Mouse (Mus musculus) CH12.LX (cell line): Measurements from ENCODE around the gene Msi2. TPM values are rescaled to one million over a fixed set of nuclear protein-coding genes. Genes with fewer than 3 reads are reported as not detected.

Experiments
- DNase-seq: peaks from one replicate; pipeline ENCODE4 v3.0.0-alpha.2; 2013; ENCODE audit errors: extremely low read depth
- H3K27ac ChIP-seq: 2 replicates; pipeline ENCODE4 v1.5.1; 2012; ENCODE audit warnings: low read depth, mild to moderate bottlenecking, control low read depth, moderate library complexity; ENCODE audit not compliant: insufficient read depth
- H3K27me3 ChIP-seq: replicated peaks from 2 replicates; pipeline ENCODE3; 2012; ENCODE audit warnings: inconsistent platforms
- H3K36me3 ChIP-seq, 2 experiments: replicated peaks in 1 of 2; 2 replicates each; pipeline versions ENCODE3 to v1.6.1; 2012; ENCODE audit warnings: inconsistent platforms in 1 of 2, low read length in 1 of 2, mild to moderate bottlenecking in 1 of 2, mixed read lengths in 1 of 2, moderate library complexity in 1 of 2; ENCODE audit not compliant: control insufficient read depth in 1 of 2, insufficient read depth in 1 of 2
- H3K4me1 ChIP-seq, 2 experiments: 2 replicates each; pipeline ENCODE4 v1.6.1; 2012; ENCODE audit warnings: inconsistent platforms in 1 of 2, moderate library complexity in 1 of 2; ENCODE audit not compliant: insufficient read depth in 2 of 2, control insufficient read depth in 1 of 2
- H3K4me2 ChIP-seq: 2 replicates; pipeline ENCODE4 v1.6.1; 2012; ENCODE audit warnings: low read depth, mild to moderate bottlenecking, control low read depth; ENCODE audit not compliant: poor library complexity, insufficient read depth, severe bottlenecking
- H3K4me3 ChIP-seq, 3 experiments: fragments of 150-350 bp in 1 of 3; sonication (generic) in 1 of 3; replicated peaks in 1 of 3; 2 replicates each; pipeline versions ENCODE3 to v1.5.1; 2011 to 2012; ENCODE audit warnings: low read depth in 2 of 3, low read length in 2 of 3, mild to moderate bottlenecking in 2 of 3, moderate library complexity in 2 of 3, control low read depth in 1 of 3, improper control_type of control experiment in 1 of 3, inconsistent platforms in 1 of 3, mixed read lengths in 1 of 3; ENCODE audit not compliant: poor library complexity in 1 of 3
- H3K79me2 ChIP-seq: replicated peaks from 2 replicates; pipeline ENCODE4 v1.6.1; 2012; ENCODE audit warnings: mild to moderate bottlenecking, moderate library complexity; ENCODE audit not compliant: control insufficient read depth, poor library complexity, insufficient read depth, severe bottlenecking; ENCODE audit errors: extremely low read depth
- H3K9ac ChIP-seq: 2 replicates; pipeline ENCODE4 v1.6.1; 2012; ENCODE audit warnings: low read depth, mild to moderate bottlenecking, control low read depth, moderate library complexity; ENCODE audit not compliant: insufficient read depth
- H3K9me3 ChIP-seq: replicated peaks from 2 replicates; pipeline ENCODE3; 2012; ENCODE audit warnings: low read length, inconsistent platforms, mixed read lengths
- BHLHE40 ChIP-seq: IDR thresholded peaks from 2 replicates; pipeline ENCODE4 v1.6.1; 2011; ENCODE audit warnings: mild to moderate bottlenecking, low read depth, low read length, improper control_type of control experiment
- CHD2 ChIP-seq: IDR thresholded peaks from 2 replicates; pipeline ENCODE4 v1.6.1; 2011; ENCODE audit warnings: low read length, improper control_type of control experiment
- E2F4 ChIP-seq: IDR thresholded peaks from 2 replicates; pipeline ENCODE4 v1.6.1; 2011; ENCODE audit warnings: low read depth, low read length, improper control_type of control experiment; ENCODE audit not compliant: insufficient replicate concordance
- ELF1 ChIP-seq: IDR thresholded peaks from 2 replicates; pipeline ENCODE4 v1.6.1; 2014; ENCODE audit warnings: low read depth, mild to moderate bottlenecking, inconsistent platforms, low read length, improper control_type of control experiment
- ETS1 ChIP-seq: conservative IDR thresholded peaks from 2 replicates; pipeline ENCODE4 v1.6.1; 2012; ENCODE audit warnings: low read depth, mild to moderate bottlenecking, inconsistent platforms, low read length, improper control_type of control experiment, moderate library complexity
- GABPA ChIP-seq: IDR thresholded peaks from 2 replicates; pipeline ENCODE4 v1.6.1; 2012; ENCODE audit warnings: low read depth, low read length, improper control_type of control experiment, inconsistent platforms; ENCODE audit not compliant: insufficient replicate concordance
- MAFK ChIP-seq: IDR thresholded peaks from 2 replicates; pipeline ENCODE4 v1.6.1; 2011; ENCODE audit warnings: low read length, improper control_type of control experiment; ENCODE audit not compliant: insufficient replicate concordance
- MAX ChIP-seq: IDR thresholded peaks from 2 replicates; pipeline ENCODE4 v1.6.1; 2011; ENCODE audit warnings: low read length, improper control_type of control experiment
- MEF2A ChIP-seq: IDR thresholded peaks from 2 replicates; pipeline ENCODE4 v1.6.1; 2014; ENCODE audit warnings: low read depth, mild to moderate bottlenecking, inconsistent platforms, low read length, improper control_type of control experiment, borderline replicate concordance
- MXI1 ChIP-seq: IDR thresholded peaks from 2 replicates; pipeline ENCODE4 v1.6.1; 2011; ENCODE audit warnings: mild to moderate bottlenecking, low read depth, low read length, improper control_type of control experiment
- PAX5 ChIP-seq: IDR thresholded peaks from 2 replicates; pipeline ENCODE4 v1.6.1; 2012; ENCODE audit warnings: low read length, inconsistent platforms, mixed read lengths
- RAD21 ChIP-seq: IDR thresholded peaks from 2 replicates; pipeline ENCODE4 v1.6.1; 2011; ENCODE audit warnings: low read depth, mild to moderate bottlenecking, low read length, improper control_type of control experiment, moderate library complexity
- RCOR1 ChIP-seq: conservative IDR thresholded peaks from 2 replicates; pipeline ENCODE4 v1.6.1; 2012; ENCODE audit warnings: low read depth, mild to moderate bottlenecking, inconsistent platforms, low read length, improper control_type of control experiment
- SIN3A ChIP-seq: IDR thresholded peaks from 2 replicates; pipeline ENCODE4 v1.6.1; 2012; ENCODE audit warnings: low read length, improper control_type of control experiment, inconsistent platforms
- TCF12 ChIP-seq: IDR thresholded peaks from 2 replicates; pipeline ENCODE4 v1.6.1; 2014; ENCODE audit warnings: low read depth, mild to moderate bottlenecking, inconsistent platforms, low read length, improper control_type of control experiment
- UBTF ChIP-seq: IDR thresholded peaks from 2 replicates; pipeline ENCODE4 v1.6.1; 2012; ENCODE audit warnings: low read depth, mild to moderate bottlenecking, inconsistent platforms, low read length, improper control_type of control experiment, moderate library complexity
- USF1 ChIP-seq: IDR thresholded peaks from 2 replicates; pipeline ENCODE4 v1.6.1; 2014; ENCODE audit warnings: low read depth, mild to moderate bottlenecking, inconsistent platforms, low read length, improper control_type of control experiment
- ZC3H11A ChIP-seq: IDR thresholded peaks from 2 replicates; pipeline ENCODE4 v1.6.1; 2012; ENCODE audit warnings: low read depth, mild to moderate bottlenecking, inconsistent platforms, low read length, improper control_type of control experiment
- ZKSCAN1 ChIP-seq: IDR thresholded peaks from 2 replicates; pipeline ENCODE4 v1.6.1; 2012; ENCODE audit warnings: low read depth, inconsistent platforms, low read length, improper control_type of control experiment, borderline replicate concordance
- ZMIZ1 ChIP-seq: IDR thresholded peaks from 2 replicates; pipeline ENCODE4 v1.6.1; 2012; ENCODE audit warnings: low read depth, mild to moderate bottlenecking, inconsistent platforms, low read length, improper control_type of control experiment
- ZNF384 ChIP-seq: IDR thresholded peaks from 2 replicates; pipeline ENCODE4 v1.6.1; 2012; ENCODE audit warnings: low read depth, low read length, improper control_type of control experiment, inconsistent platforms
- dilution Hi-C: fragments of 300-500 bp; cut with MboI; formaldehyde crosslinking; loops from 2 replicates; pipeline ENCODE4 v1.14.3; 2020; ENCODE audit warnings: low sequenced_read_pairs; ENCODE audit not compliant: extremely low pct_unique_long_range_greater_than_20kb, extremely low pct_ligation_motif_present
- in situ Hi-C: fragments of 300-500 bp; cut with MboI; formaldehyde crosslinking; loops from 3 replicates; pipeline ENCODE4 v1.14.3; 2019; ENCODE audit warnings: low sequenced_read_pairs, low pct_ligation_motif_present, low pct_unique_long_range_greater_than_20kb, mixed read lengths
- polyA plus RNA-seq: library from polyadenylated mRNA; unstranded; fragments of >175 nt; gene quantifications from 2 replicates; pipeline ENCODE4 v1.2.1, GENCODE M21; 2012; ENCODE audit warnings: low read depth; ENCODE audit not compliant: insufficient read length
- total RNA-seq, 2 experiments: library from RNA; depleted of rRNA; stranded (reverse); fragments of 300-350 nt in 1 of 2; fragments of >200 nt in 1 of 2; gene quantifications; 2 replicates each; pipeline ENCODE4 v1.2.3; 2012 to 2014

Msi2 gene
- total and polyA plus RNA-seq, 3 experiments = 40.3 to 73.1 (median 52.6) TPM

- TF ChIP-seq ZMIZ1 = no peak
- no peak for TF ChIP-seq CHD2
- TF ChIP-seq TCF12 = no peak
- no peak for TF ChIP-seq ELF1
- no peak for TF ChIP-seq ZNF384
- no peak for TF ChIP-seq RAD21
- TF ChIP-seq PAX5 = no peak
- no peak for TF ChIP-seq MXI1
- TF ChIP-seq ZKSCAN1 = no peak
- TF ChIP-seq BHLHE40 = no peak
- no peak for TF ChIP-seq USF1
- TF ChIP-seq RCOR1 = no peak
- no peak for DNase-seq
- Histone ChIP-seq H3K9me3 (no peaks in the 10 kb centered on the region), H3K9ac (no peak overlapping the region), H3K36me3 (no peaks in the 10 kb centered on the region), H3K4me3 (no peak overlapping the region), H3K4me1 (peaks cover 0 to 4% of the 10 kb centered on the region in 2 experiments; a peak in 2 of 4 replicates), H3K27ac (no peak overlapping the region), H3K27me3 (peaks cover 5% of the 10 kb centered on the region), H3K4me2 (no peak overlapping the region), H3K79me2 (no peaks in the 10 kb centered on the region)
- dilution Hi-C loops = no loop called here
- in situ Hi-C loops = no loop called here
Observed at GRCm38 (mm10) chr11:88305759-88306158, 412.6 kb downstream of the Msi2 start.

GRCm38 (mm10) chr11:88301619-88302018, 416.7 kb downstream of the Msi2 start:
- dilution Hi-C loops (no loop called here), in situ Hi-C loops (no loop called here)

GRCm38 (mm10) chr11:88299345-88299744, 419.0 kb downstream of the Msi2 start:
- no peak for TF ChIP-seq ZKSCAN1
- TF ChIP-seq ETS1 = no peak
- no peak for TF ChIP-seq SIN3A
- TF ChIP-seq MAFK = no peak
- TF ChIP-seq MAX = no peak
- no peak for TF ChIP-seq UBTF
- TF ChIP-seq E2F4 = no peak
- no peak overlapping the region for H3K4me3 ChIP-seq
- no peak overlapping the region for H3K9ac ChIP-seq
- H3K4me2 ChIP-seq = no peak overlapping the region
- H3K79me2 ChIP-seq = no peaks in the 10 kb centered on the region
- no peak for DNase-seq
- H3K27me3 ChIP-seq = no peaks in the 10 kb centered on the region
- dilution Hi-C loops (no loop called here), in situ Hi-C loops (loop anchor here (10.0 kb wide), 1 partner anchor 525 kb away; no protein-coding TSS in a partner anchor)
- H3K4me1 ChIP-seq = no peaks in the 10 kb centered on the region
- no peaks in the 10 kb centered on the region for H3K9me3 ChIP-seq
- H3K27ac ChIP-seq = no peak overlapping the region
- no peaks in the 10 kb centered on the region for H3K36me3 ChIP-seq

More at GRCm38 (mm10) chr11:88301619-88302018, 416.7 kb downstream of the Msi2 start:
- Histone ChIP-seq H3K4me1 (no peaks in the 10 kb centered on the region), H3K4me2 (no peak overlapping the region), H3K4me3 (no peak overlapping the region), H3K36me3 (no peaks in the 10 kb centered on the region), H3K9me3 (no peaks in the 10 kb centered on the region), H3K9ac (no peak overlapping the region), H3K27ac (no peak overlapping the region), H3K79me2 (no peaks in the 10 kb centered on the region), H3K27me3 (no peaks in the 10 kb centered on the region)
- TF ChIP-seq RAD21 (no peak), ZKSCAN1 (no peak), ZC3H11A (no peak), ZMIZ1 (no peak), MEF2A (no peak), PAX5 (no peak), GABPA (no peak)
- DNase-seq = no peak
